8 mouse cellular contexts compared by ENCODE assay signal in genomic region chr1:171271196-171271595, GRCm38 (mm10). TPM values are rescaled to one million over a fixed set of nuclear protein-coding genes. Genes with fewer than 3 reads are reported as not detected.
A peak's percentile ranks its signal among the peaks of the same experiment; 100 is the strongest.
DNase-seq lines count a peak whose midpoint lies in the region; ATAC-seq and TF ChIP-seq lines count a peak whose summit lies in the region.

No protein-coding gene starts in this region.

- DNase-seq in heart, postnatal 25 days (ENCODE audit: low spot score): no peak
- no peak for DNase-seq in midbrain, embryonic 11.5 days (ENCODE audit: low spot score, missing footprints)
- DNase-seq in ovary, postnatal 36 days (ENCODE audit: low spot score): no peak
- DNase-seq in layer of hippocampus, postnatal 25 days (ENCODE audit: extremely low spot score in 1 of 2, low spot score in 1 of 2): no peak

- ATAC-seq in heart, embryonic 12.5 days (ENCODE audit: insufficient number of reproducible peaks, low FRiP score): no peak
- no peak for ATAC-seq in hindbrain, embryonic 16.5 days
- ATAC-seq in midbrain, embryonic 11.5 days (ENCODE audit: low FRiP score): no peak
- no peak for ATAC-seq in CD4-positive, CD25-positive, alpha-beta regulatory T cell, adult 4 months

- TF ChIP-seq POLR2A in bone marrow, adult 2 months (IDR thresholded peaks at IDR 0.05; ENCODE audit: borderline replicate concordance, control insufficient read depth, low read depth, low read length): no peak

- H3K9ac ChIP-seq in heart, embryonic 12.5 days: peak overlapping the region; percentile 88
- H3K9ac ChIP-seq in hindbrain, embryonic 16.5 days (ENCODE audit: low read depth, low read length): peak overlapping the region; percentile 81
- peak overlapping the region; percentile 78; the same call in 1 of the 2 replicates for H3K9ac ChIP-seq in midbrain, embryonic 11.5 days (ENCODE audit: low read length)

- no peaks in the 10 kb centered on the region for H3K9me3 ChIP-seq in heart, embryonic 12.5 days (replicated peaks)
- H3K9me3 ChIP-seq in hindbrain, embryonic 16.5 days (ENCODE audit: control insufficient read depth, low read length): no peaks in the 10 kb centered on the region
- no peaks in the 10 kb centered on the region for H3K9me3 ChIP-seq in midbrain, embryonic 11.5 days (ENCODE audit: control insufficient read depth, low read length)

- H3K27ac ChIP-seq in heart, embryonic 12.5 days (ENCODE audit: poor library complexity, severe bottlenecking): 0 out of 2 replicates have a peak overlapping the region, but pooled peaks have one; percentile 16
- peak overlapping the region; percentile 78; the same call in 1 of the 2 replicates for H3K27ac ChIP-seq in bone marrow, adult 2 months (ENCODE audit: control insufficient read depth, insufficient read depth, low read depth, low read length, poor library complexity)
- no peak overlapping the region for H3K27ac ChIP-seq in hindbrain, embryonic 16.5 days (ENCODE audit: low read depth, low read length)
- H3K27ac ChIP-seq in midbrain, embryonic 11.5 days (ENCODE audit: low read depth, low read length): no peak overlapping the region

- peaks cover 12% of the 10 kb centered on the region for H3K4me1 ChIP-seq in heart, embryonic 12.5 days (replicated peaks)
- peaks cover 2% of the 10 kb centered on the region; the same call in 1 of the 2 replicates for H3K4me1 ChIP-seq in bone marrow, adult 2 months (ENCODE audit: control insufficient read depth, insufficient read depth, low read length)
- peaks cover 12% of the 10 kb centered on the region for H3K4me1 ChIP-seq in hindbrain, embryonic 16.5 days (ENCODE audit: control insufficient read depth, insufficient read depth, low read depth, low read length)
- peaks cover 10% of the 10 kb centered on the region for H3K4me1 ChIP-seq in midbrain, embryonic 11.5 days (ENCODE audit: control insufficient read depth, insufficient read depth, low read length)

- peaks cover 45% of the 10 kb centered on the region for H3K36me3 ChIP-seq in heart, embryonic 12.5 days
- H3K36me3 ChIP-seq in hindbrain, embryonic 16.5 days (ENCODE audit: control insufficient read depth, insufficient read depth, low read length): peaks cover 26% of the 10 kb centered on the region
- peaks cover 11% of the 10 kb centered on the region for H3K36me3 ChIP-seq in midbrain, embryonic 11.5 days (ENCODE audit: control insufficient read depth, insufficient read depth, low read length)

- H3K4me3 ChIP-seq in heart, embryonic 12.5 days: peak overlapping the region; percentile 85
- peak overlapping the region; percentile 95 for H3K4me3 ChIP-seq in bone marrow, adult 2 months (replicated peaks; ENCODE audit: control insufficient read depth, low read depth, low read length)
- H3K4me3 ChIP-seq in hindbrain, embryonic 16.5 days (ENCODE audit: low read length): peak overlapping the region; percentile 73
- H3K4me3 ChIP-seq in midbrain, embryonic 11.5 days (ENCODE audit: low read depth, low read length): peak overlapping the region; percentile 74

- 37% methylated on average over 9 of the region's 9 CpGs for WGBS in heart, embryonic 12.5 days
- WGBS in bone marrow, adult 2 months: 56% methylated on average over 9 of the region's 9 CpGs
- 55% methylated on average over 9 of the region's 9 CpGs for WGBS in hindbrain, embryonic 16.5 days
- 60% methylated on average over 9 of the region's 9 CpGs for WGBS in midbrain, embryonic 11.5 days

- H3K27me3 ChIP-seq in heart, embryonic 12.5 days (replicated peaks): no peaks in the 10 kb centered on the region
- no peaks in the 10 kb centered on the region for H3K27me3 ChIP-seq in hindbrain, embryonic 16.5 days (replicated peaks; ENCODE audit: control insufficient read depth, insufficient read depth, low read length)
- H3K27me3 ChIP-seq in midbrain, embryonic 11.5 days (ENCODE audit: control insufficient read depth, insufficient read depth, low read length): no peaks in the 10 kb centered on the region

- TF ChIP-seq CTCF in bone marrow, adult 2 months (IDR thresholded peaks at IDR 0.05; ENCODE audit: control insufficient read depth, insufficient read depth, low read length): no peak

- peak overlapping the region; percentile 95 for H3K4me2 ChIP-seq in heart, embryonic 12.5 days
- H3K4me2 ChIP-seq in hindbrain, embryonic 16.5 days (ENCODE audit: low read length): peak overlapping the region; percentile 75
- H3K4me2 ChIP-seq in midbrain, embryonic 11.5 days: peak overlapping the region; percentile 97

- intact Hi-C loops in heart, postnatal 25 days (cut with DNase I): no loop called here

RNA-seq across cellular contexts. Expression of gene B4galt3, which starts 1.1 kb away (rescaled TPM):
- polyA plus RNA-seq in heart, embryonic 12.5 days (2016; fragmentation: Nextera tagmentation; extraction: Ambion mirVana): 49.5 and 56.1 TPM in 2 replicates
- total RNA-seq in heart, postnatal 25 days (2021): 10 to 100 TPM; 16.4 to 17.8 TPM
- polyA plus RNA-seq in bone marrow, adult 2 months (2011; ENCODE audit: insufficient read depth, insufficient read length, low replicate concordance, missing spikeins): 29.8 and 67.5 TPM in 2 replicates
- polyA plus RNA-seq in hindbrain, embryonic 16.5 days (2015; fragmentation: Nextera tagmentation; extraction: Ambion mirVana): 101 and 106 TPM in 2 replicates
- polyA plus RNA-seq in midbrain, embryonic 11.5 days (2014; fragmentation: Nextera tagmentation; extraction: Ambion mirVana): 49.5 and 58.4 TPM in 2 replicates
- 10 to 100 TPM; 56.0 to 93.6 TPM for polyA plus RNA-seq in CD4-positive, CD25-positive, alpha-beta regulatory T cell, adult 4 months (2017; shearing (Covaris generic))
- total RNA-seq in layer of hippocampus, postnatal 25 days (2021): 10 to 100 TPM; 63.9 to 66.7 TPM

RNA-seq across cellular contexts. Expression of gene Ppox, which starts 9.8 kb away (rescaled TPM):
- polyA plus RNA-seq in heart, embryonic 12.5 days (2016; fragmentation: Nextera tagmentation; extraction: Ambion mirVana): 51.7 and 55.4 TPM in 2 replicates
- 10 to 100 TPM; 13.4 to 13.7 TPM for total RNA-seq in heart, postnatal 25 days (2021)
- polyA plus RNA-seq in bone marrow, adult 2 months (2011; ENCODE audit: insufficient read depth, insufficient read length, low replicate concordance, missing spikeins): 197 and 282 TPM in 2 replicates
- polyA plus RNA-seq in hindbrain, embryonic 16.5 days (2015; fragmentation: Nextera tagmentation; extraction: Ambion mirVana): 42.7 and 47.9 TPM in 2 replicates
- polyA plus RNA-seq in midbrain, embryonic 11.5 days (2014; fragmentation: Nextera tagmentation; extraction: Ambion mirVana): 54.1 and 56.3 TPM in 2 replicates
- 100 to 1,000 TPM in 1 of 2 experiments, 10 to 100 TPM in 1; 70.8 to 108 TPM for polyA plus RNA-seq in CD4-positive, CD25-positive, alpha-beta regulatory T cell, adult 4 months (2017; shearing (Covaris generic))
- 10 to 100 TPM; 21.9 to 33.4 TPM for total RNA-seq in layer of hippocampus, postnatal 25 days (2021)

RNA-seq across cellular contexts. Expression of gene Usp21, which starts 16.6 kb away (rescaled TPM):
- 55.1 and 55.7 TPM in 2 replicates for polyA plus RNA-seq in heart, embryonic 12.5 days (2016; fragmentation: Nextera tagmentation; extraction: Ambion mirVana)
- total RNA-seq in heart, postnatal 25 days (2021): 10 to 100 TPM; 19.7 to 21.3 TPM
- 39.1 and 60.0 TPM in 2 replicates for polyA plus RNA-seq in bone marrow, adult 2 months (2011; ENCODE audit: insufficient read depth, insufficient read length, low replicate concordance, missing spikeins)
- 92.3 and 101 TPM in 2 replicates for polyA plus RNA-seq in hindbrain, embryonic 16.5 days (2015; fragmentation: Nextera tagmentation; extraction: Ambion mirVana)
- 84.7 and 88.6 TPM in 2 replicates for polyA plus RNA-seq in midbrain, embryonic 11.5 days (2014; fragmentation: Nextera tagmentation; extraction: Ambion mirVana)
- polyA plus RNA-seq in CD4-positive, CD25-positive, alpha-beta regulatory T cell, adult 4 months (2017; shearing (Covaris generic)): 10 to 100 TPM; 22.6 to 27.9 TPM
- total RNA-seq in layer of hippocampus, postnatal 25 days (2021): 10 to 100 TPM; 58.1 to 64.8 TPM

RNA-seq across cellular contexts. Expression of gene Ndufs2, which starts 20.0 kb away (rescaled TPM):
- 443 and 471 TPM in 2 replicates for polyA plus RNA-seq in heart, embryonic 12.5 days (2016; fragmentation: Nextera tagmentation; extraction: Ambion mirVana)
- 1,000 to 10,000 TPM; 1,437 to 1,441 TPM for total RNA-seq in heart, postnatal 25 days (2021)
- polyA plus RNA-seq in bone marrow, adult 2 months (2011; ENCODE audit: insufficient read depth, insufficient read length, low replicate concordance, missing spikeins): 109 and 134 TPM in 2 replicates
- 262 and 280 TPM in 2 replicates for polyA plus RNA-seq in hindbrain, embryonic 16.5 days (2015; fragmentation: Nextera tagmentation; extraction: Ambion mirVana)
- polyA plus RNA-seq in midbrain, embryonic 11.5 days (2014; fragmentation: Nextera tagmentation; extraction: Ambion mirVana): 232 and 274 TPM in 2 replicates
- 100 to 1,000 TPM; 115 to 119 TPM for polyA plus RNA-seq in CD4-positive, CD25-positive, alpha-beta regulatory T cell, adult 4 months (2017; shearing (Covaris generic))
- 100 to 1,000 TPM; 280 to 296 TPM for total RNA-seq in layer of hippocampus, postnatal 25 days (2021)

RNA-seq across cellular contexts. Expression of gene Adamts4, which starts 21.0 kb away (rescaled TPM):
- polyA plus RNA-seq in heart, embryonic 12.5 days (2016; fragmentation: Nextera tagmentation; extraction: Ambion mirVana): 2.2 and 3.1 TPM in 2 replicates
- total RNA-seq in heart, postnatal 25 days (2021): 1 to 10 TPM in 1 of 2 experiments, under 1 TPM in 1; 0.49 to 2.0 TPM
- 0.25 TPM in 1 of 2 replicates, not detected in the other for polyA plus RNA-seq in bone marrow, adult 2 months (2011; ENCODE audit: insufficient read depth, insufficient read length, low replicate concordance, missing spikeins)
- 6.0 and 6.6 TPM in 2 replicates for polyA plus RNA-seq in hindbrain, embryonic 16.5 days (2015; fragmentation: Nextera tagmentation; extraction: Ambion mirVana)
- polyA plus RNA-seq in midbrain, embryonic 11.5 days (2014; fragmentation: Nextera tagmentation; extraction: Ambion mirVana): 4.0 and 4.4 TPM in 2 replicates
- polyA plus RNA-seq in CD4-positive, CD25-positive, alpha-beta regulatory T cell, adult 4 months (2017; shearing (Covaris generic)): under 1 TPM in 1 of 2 experiments, not detected in 1; 0.13 TPM
- total RNA-seq in layer of hippocampus, postnatal 25 days (2021): 10 to 100 TPM; 23.5 to 26.1 TPM

Comparison
In these comparisons a context has a peak if more than half of its experiments do, and no peak if none do; other contexts are left out.
1. H3K27ac ChIP-seq: peak in heart, embryonic 12.5 days (single experiment) and bone marrow, adult 2 months (single experiment); none in hindbrain, embryonic 16.5 days (single experiment) and midbrain, embryonic 11.5 days (single experiment).
2. Peak in every context shown above with its lines, with median percentiles within 50 percentile points of each other: H3K4me2 ChIP-seq, H3K4me3 ChIP-seq and H3K9ac ChIP-seq.